Mouse (Mus musculus): ENCODE data around the gene Ltbp2. TPM values are rescaled to one million over a fixed set of nuclear protein-coding genes. Genes with fewer than 3 reads are reported as not detected.

Ltbp2 gene
- polyA plus RNA-seq, 1 experiment from 2014 or later: 0.04 TPM

DNA sequence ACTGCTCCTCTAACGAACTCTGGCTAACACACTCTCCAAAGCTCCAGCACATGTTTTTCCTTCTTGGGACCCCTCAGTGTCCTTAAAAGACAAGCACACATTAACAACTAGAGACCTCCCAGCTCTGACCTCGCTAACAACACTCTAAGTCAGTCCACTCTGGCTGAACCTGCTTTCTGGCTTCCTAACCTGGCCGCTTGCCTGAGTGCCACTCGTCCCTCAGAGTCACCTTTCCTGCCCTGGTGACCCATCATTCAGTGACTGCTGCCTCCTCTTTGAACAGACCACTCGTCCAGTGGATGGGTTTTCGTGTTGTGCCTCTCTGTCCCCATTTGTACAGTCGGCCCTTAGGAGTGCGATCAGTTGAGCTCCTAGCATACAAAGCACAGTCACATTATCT is 19.8 kb downstream of the Ltbp2 start:
- no peak overlapping the region for H3K4me2 ChIP-seq (ENCODE audit: low read depth, low read length)
- no peaks in the 10 kb centered on the region for H3K9me3 ChIP-seq (replicated peaks; ENCODE audit: control insufficient read depth, low read length)
- no peak overlapping the region for H3K9ac ChIP-seq (replicated peaks; ENCODE audit: low read length)
- no peak for DNase-seq (ENCODE audit: low spot score)
- H3K27me3 ChIP-seq (ENCODE audit: control insufficient read depth, insufficient read depth, low read length): no peaks in the 10 kb centered on the region
- H3K36me3 ChIP-seq (replicated peaks; ENCODE audit: control insufficient read depth, insufficient read depth, low read depth, low read length): no peaks in the 10 kb centered on the region
- no peak overlapping the region for H3K27ac ChIP-seq (replicated peaks; ENCODE audit: low read depth, low read length)
- WGBS: 81% methylated on average over 8 of the region's 8 CpGs
- no peaks in the 10 kb centered on the region for H3K4me1 ChIP-seq (ENCODE audit: control insufficient read depth, insufficient read depth, low read length)
- no peak overlapping the region for H3K4me3 ChIP-seq (ENCODE audit: low read depth, low read length)
- no peak for ATAC-seq (replicated peaks; ENCODE audit: insufficient number of reproducible peaks, low FRiP score, low TSS enrichment, low read depth)

- ATAC-seq (replicated peaks; ENCODE audit: insufficient number of reproducible peaks, low FRiP score, low TSS enrichment, low read depth): no peak
- 87% methylated on average over 4 of the region's 4 CpGs for WGBS
- Histone ChIP-seq H3K36me3 (replicated peaks; ENCODE audit: control insufficient read depth, insufficient read depth, low read depth, low read length) (no peaks in the 10 kb centered on the region), H3K27me3 (ENCODE audit: control insufficient read depth, insufficient read depth, low read length) (no peaks in the 10 kb centered on the region), H3K27ac (replicated peaks; ENCODE audit: low read depth, low read length) (no peak overlapping the region), H3K4me2 (ENCODE audit: low read depth, low read length) (no peak overlapping the region), H3K4me1 (ENCODE audit: control insufficient read depth, insufficient read depth, low read length) (no peaks in the 10 kb centered on the region), H3K4me3 (ENCODE audit: low read depth, low read length) (no peak overlapping the region), H3K9ac (replicated peaks; ENCODE audit: low read length) (no peak overlapping the region), H3K9me3 (replicated peaks; ENCODE audit: control insufficient read depth, low read length) (no peaks in the 10 kb centered on the region)
- no peak for DNase-seq (ENCODE audit: low spot score)
Measured at GRCm38 (mm10) chr12:84855084-84855625, 21.2 kb downstream of the Ltbp2 start.

DNA sequence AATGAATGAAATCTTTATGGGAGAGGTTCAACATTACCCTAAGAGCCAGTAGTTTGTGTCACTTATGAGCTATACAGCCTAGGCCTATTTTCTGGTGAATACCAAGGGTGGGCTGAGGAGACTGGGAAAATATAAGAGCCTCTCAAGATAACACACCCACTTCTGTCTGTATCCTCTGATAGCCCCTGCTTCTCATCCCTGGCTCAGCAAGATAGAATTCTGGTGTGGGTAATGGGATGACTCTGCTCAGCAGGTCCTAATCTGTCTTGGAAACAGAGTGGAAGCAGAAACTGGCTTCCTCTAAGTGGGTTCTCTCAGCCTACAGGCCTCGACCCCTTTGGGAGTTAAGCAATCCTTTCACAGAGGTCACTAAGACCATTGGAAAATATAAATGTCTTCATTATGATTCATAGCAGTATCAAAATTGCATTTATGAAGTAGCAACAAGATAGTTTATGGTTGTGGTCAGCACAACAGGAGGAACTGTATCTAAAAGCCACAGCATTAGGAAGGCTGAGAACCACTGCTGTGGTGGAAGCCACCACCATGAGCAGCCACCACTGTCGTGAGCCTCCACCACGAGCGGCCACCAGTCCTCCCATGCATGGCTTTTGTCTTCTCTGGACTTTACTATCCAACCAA is 21.8 kb downstream of the Ltbp2 start:
- Histone ChIP-seq H3K27ac (replicated peaks; ENCODE audit: low read depth, low read length) (no peak overlapping the region), H3K4me1 (ENCODE audit: control insufficient read depth, insufficient read depth, low read length) (no peaks in the 10 kb centered on the region), H3K36me3 (replicated peaks; ENCODE audit: control insufficient read depth, insufficient read depth, low read depth, low read length) (no peaks in the 10 kb centered on the region), H3K9ac (replicated peaks; ENCODE audit: low read length) (no peak overlapping the region), H3K4me3 (ENCODE audit: low read depth, low read length) (no peak overlapping the region), H3K9me3 (replicated peaks; ENCODE audit: control insufficient read depth, low read length) (no peaks in the 10 kb centered on the region), H3K4me2 (ENCODE audit: low read depth, low read length) (no peak overlapping the region), H3K27me3 (ENCODE audit: control insufficient read depth, insufficient read depth, low read length) (no peaks in the 10 kb centered on the region)
- 89% methylated on average over 4 of the region's 4 CpGs for WGBS
- DNase-seq (ENCODE audit: low spot score): no peak
- ATAC-seq (replicated peaks; ENCODE audit: insufficient number of reproducible peaks, low FRiP score, low TSS enrichment, low read depth): no peak

DNA sequence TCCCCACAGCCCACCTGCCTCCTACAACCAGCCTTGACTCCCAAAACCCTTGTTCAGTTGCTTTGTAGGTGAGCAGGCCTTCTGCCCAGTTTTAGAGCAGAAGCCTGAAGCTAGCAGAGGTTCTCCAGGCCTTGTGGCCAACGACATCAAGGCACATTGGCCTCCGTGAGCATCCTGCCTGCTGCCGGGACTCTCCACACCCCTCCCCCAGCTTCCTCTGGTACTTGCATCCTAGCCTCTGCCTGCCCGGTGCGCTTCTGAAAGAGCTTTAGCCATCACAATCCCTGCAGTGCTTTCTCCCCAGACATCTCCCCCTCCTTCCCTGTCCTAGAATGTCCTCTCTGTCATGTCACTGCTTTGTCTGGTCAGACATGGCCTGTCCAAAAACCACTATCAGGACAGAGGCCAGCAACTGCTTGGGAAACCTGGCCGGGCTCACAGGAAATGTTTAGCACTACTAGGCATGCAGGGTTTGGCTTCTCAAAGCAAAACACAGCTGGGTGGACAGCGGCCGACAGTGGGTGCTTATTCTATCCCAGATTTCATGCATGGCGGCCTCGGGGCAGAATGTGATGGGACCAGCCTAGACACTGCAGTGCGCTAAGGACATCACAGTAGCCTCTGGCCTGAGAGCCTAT is 24.8 kb downstream of the Ltbp2 start:
- Histone ChIP-seq H3K27ac (replicated peaks; ENCODE audit: low read depth, low read length) (no peak overlapping the region), H3K9me3 (replicated peaks; ENCODE audit: control insufficient read depth, low read length) (no peaks in the 10 kb centered on the region), H3K36me3 (replicated peaks; ENCODE audit: control insufficient read depth, insufficient read depth, low read depth, low read length) (no peaks in the 10 kb centered on the region), H3K9ac (replicated peaks; ENCODE audit: low read length) (no peak overlapping the region), H3K27me3 (ENCODE audit: control insufficient read depth, insufficient read depth, low read length) (no peaks in the 10 kb centered on the region), H3K4me3 (ENCODE audit: low read depth, low read length) (no peak overlapping the region), H3K4me1 (ENCODE audit: control insufficient read depth, insufficient read depth, low read length) (no peaks in the 10 kb centered on the region), H3K4me2 (ENCODE audit: low read depth, low read length) (no peak overlapping the region)
- WGBS: 45% methylated on average over 11 of the region's 11 CpGs
- no peak for ATAC-seq (replicated peaks; ENCODE audit: insufficient number of reproducible peaks, low FRiP score, low TSS enrichment, low read depth)
- no peak for DNase-seq (ENCODE audit: low spot score)

- H3K9ac ChIP-seq (replicated peaks; ENCODE audit: low read length): no peak overlapping the region
- no peaks in the 10 kb centered on the region for H3K27me3 ChIP-seq (ENCODE audit: control insufficient read depth, insufficient read depth, low read length)
- no peak overlapping the region for H3K4me2 ChIP-seq (ENCODE audit: low read depth, low read length)
- no peak overlapping the region for H3K27ac ChIP-seq (replicated peaks; ENCODE audit: low read depth, low read length)
- DNase-seq (ENCODE audit: low spot score): no peak
- no peaks in the 10 kb centered on the region for H3K9me3 ChIP-seq (replicated peaks; ENCODE audit: control insufficient read depth, low read length)
- 63% methylated on average over 6 of the region's 6 CpGs for WGBS
- H3K4me3 ChIP-seq (ENCODE audit: low read depth, low read length): no peak overlapping the region
- no peaks in the 10 kb centered on the region for H3K36me3 ChIP-seq (replicated peaks; ENCODE audit: control insufficient read depth, insufficient read depth, low read depth, low read length)
- no peak for ATAC-seq (replicated peaks; ENCODE audit: insufficient number of reproducible peaks, low FRiP score, low TSS enrichment, low read depth)
- H3K4me1 ChIP-seq (ENCODE audit: control insufficient read depth, insufficient read depth, low read length): no peaks in the 10 kb centered on the region
Measured at GRCm38 (mm10) chr12:84847882-84848281, 28.4 kb downstream of the Ltbp2 start.

DNA sequence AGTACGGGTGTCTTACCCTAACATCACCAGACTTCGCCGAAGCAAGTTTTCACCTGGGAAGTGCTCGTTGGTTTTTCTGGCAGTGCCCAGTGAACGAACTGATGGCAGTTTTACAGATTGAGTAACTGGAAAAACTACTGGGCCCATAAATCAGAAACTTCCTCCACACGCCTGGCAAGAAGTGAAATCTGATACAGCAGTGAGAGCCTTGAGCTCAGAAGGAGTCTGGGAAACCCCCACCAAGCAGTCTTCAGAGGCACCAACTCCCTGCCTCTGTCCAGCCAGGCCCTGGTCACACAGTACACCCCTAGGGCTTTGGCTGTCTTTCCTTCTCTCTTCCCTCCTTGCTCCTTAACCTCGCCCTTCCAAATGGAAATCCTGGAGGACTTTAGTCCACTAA is 28.9 kb downstream of the Ltbp2 start:
- peak; percentile 54 for DNase-seq (ENCODE audit: low spot score)
- Histone ChIP-seq H3K9me3 (replicated peaks; ENCODE audit: control insufficient read depth, low read length) (no peaks in the 10 kb centered on the region), H3K27me3 (ENCODE audit: control insufficient read depth, insufficient read depth, low read length) (no peaks in the 10 kb centered on the region), H3K36me3 (replicated peaks; ENCODE audit: control insufficient read depth, insufficient read depth, low read depth, low read length) (no peaks in the 10 kb centered on the region), H3K27ac (replicated peaks; ENCODE audit: low read depth, low read length) (no peak overlapping the region), H3K4me3 (ENCODE audit: low read depth, low read length) (no peak overlapping the region), H3K9ac (replicated peaks; ENCODE audit: low read length) (no peak overlapping the region), H3K4me2 (ENCODE audit: low read depth, low read length) (no peak overlapping the region), H3K4me1 (ENCODE audit: control insufficient read depth, insufficient read depth, low read length) (no peaks in the 10 kb centered on the region)
- 39% methylated on average over 7 of the region's 7 CpGs for WGBS
- 0 out of 2 replicates have a peak, but pooled peaks have one; percentile 66 for ATAC-seq (replicated peaks; ENCODE audit: insufficient number of reproducible peaks, low FRiP score, low TSS enrichment, low read depth)

- no peak for DNase-seq (ENCODE audit: low spot score)
- no peak overlapping the region for H3K9ac ChIP-seq (replicated peaks; ENCODE audit: low read length)
- no peak for ATAC-seq (replicated peaks; ENCODE audit: insufficient number of reproducible peaks, low FRiP score, low TSS enrichment, low read depth)
- 71% methylated on average over 9 of the region's 9 CpGs for WGBS
- no peaks in the 10 kb centered on the region for H3K36me3 ChIP-seq (replicated peaks; ENCODE audit: control insufficient read depth, insufficient read depth, low read depth, low read length)
- H3K4me2 ChIP-seq (ENCODE audit: low read depth, low read length): no peak overlapping the region
- no peaks in the 10 kb centered on the region for H3K4me1 ChIP-seq (ENCODE audit: control insufficient read depth, insufficient read depth, low read length)
- H3K27ac ChIP-seq (replicated peaks; ENCODE audit: low read depth, low read length): no peak overlapping the region
- H3K27me3 ChIP-seq (ENCODE audit: control insufficient read depth, insufficient read depth, low read length): no peaks in the 10 kb centered on the region
- no peaks in the 10 kb centered on the region for H3K9me3 ChIP-seq (replicated peaks; ENCODE audit: control insufficient read depth, low read length)
- H3K4me3 ChIP-seq (ENCODE audit: low read depth, low read length): no peak overlapping the region
Measured at GRCm38 (mm10) chr12:84846594-84847014, 29.7 kb downstream of the Ltbp2 start.

DNA sequence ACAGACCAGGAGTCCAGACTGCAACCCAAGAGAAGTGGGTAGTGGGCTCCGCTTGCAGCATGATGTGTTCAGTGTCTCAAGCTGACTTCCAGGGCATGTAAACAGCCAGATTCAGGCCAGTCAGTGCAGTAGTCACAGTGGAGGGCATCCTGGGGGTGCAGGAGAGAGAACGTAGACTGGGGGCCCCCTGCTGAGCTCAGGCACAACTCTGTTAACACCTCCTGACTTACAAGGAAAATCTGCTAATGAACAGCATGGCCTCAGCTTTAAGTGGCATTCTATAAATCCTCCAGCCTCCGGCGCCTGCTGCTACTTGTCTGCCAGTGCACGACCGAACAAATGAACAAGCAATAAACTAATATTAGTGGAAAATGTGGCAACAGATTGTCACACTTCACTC is 33.6 kb downstream of the Ltbp2 start:
- Histone ChIP-seq H3K27me3 (ENCODE audit: control insufficient read depth, insufficient read depth, low read length) (no peaks in the 10 kb centered on the region), H3K4me2 (ENCODE audit: low read depth, low read length) (no peak overlapping the region), H3K27ac (replicated peaks; ENCODE audit: low read depth, low read length) (no peak overlapping the region), H3K9me3 (replicated peaks; ENCODE audit: control insufficient read depth, low read length) (no peaks in the 10 kb centered on the region), H3K4me3 (ENCODE audit: low read depth, low read length) (no peak overlapping the region), H3K36me3 (replicated peaks; ENCODE audit: control insufficient read depth, insufficient read depth, low read depth, low read length) (no peaks in the 10 kb centered on the region), H3K4me1 (ENCODE audit: control insufficient read depth, insufficient read depth, low read length) (no peaks in the 10 kb centered on the region; the same call in 1 of the 2 replicates), H3K9ac (replicated peaks; ENCODE audit: low read length) (no peak overlapping the region)
- ATAC-seq (replicated peaks; ENCODE audit: insufficient number of reproducible peaks, low FRiP score, low TSS enrichment, low read depth) (no peak), DNase-seq (ENCODE audit: low spot score) (no peak)
- WGBS: 70% methylated on average over 6 of the region's 6 CpGs

Data from embryonic facial prominence, embryonic 11.5 days (tissue).